Mouse (Mus musculus) urinary bladder, adult 2 months (tissue): ENCODE data around the gene Grtp1. TPM values are rescaled to one million over a fixed set of nuclear protein-coding genes. Genes with fewer than 3 reads are reported as not detected.
"Not testable (repeated sequence)": the region's sequence is repeated elsewhere in the genome, so short reads cannot be mapped to it uniquely, and the experiment has no call there.

Experiments
- DNase-seq: peaks from one replicate; pipeline ENCODE4 v3.0.0; 2022; ENCODE audit warnings: low spot score
- polyA plus RNA-seq: library from polyadenylated mRNA; depleted of rRNA; stranded (reverse); fragments of >200 nt; gene quantifications from 2 replicates; pipeline ENCODE4 v1.2.3, GENCODE M21; 2012

The Grtp1 gene
- polyA plus RNA-seq, 1 experiment: 14.9 TPM

DNA sequence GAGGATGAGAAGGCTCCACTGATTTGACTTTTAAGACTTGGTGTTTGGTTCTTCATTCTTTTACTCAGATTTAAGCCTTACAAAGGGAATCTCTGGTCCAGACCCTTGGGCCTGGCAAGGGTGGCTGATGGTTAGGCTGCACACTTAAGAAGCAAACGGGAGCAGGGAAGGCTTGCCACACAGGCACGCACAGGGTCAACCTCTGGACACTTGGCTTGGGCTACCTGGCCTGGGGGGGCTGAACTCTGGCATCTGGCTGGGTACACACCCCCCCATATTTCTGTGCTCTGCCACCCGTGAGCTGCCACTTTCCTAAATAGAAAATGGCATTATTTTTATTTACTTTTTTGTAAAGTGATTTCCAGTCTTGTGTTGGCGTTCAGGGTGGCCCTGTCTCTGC lies 25.6 kb downstream of the Grtp1 start:
- DNase-seq: no peak

DNA sequence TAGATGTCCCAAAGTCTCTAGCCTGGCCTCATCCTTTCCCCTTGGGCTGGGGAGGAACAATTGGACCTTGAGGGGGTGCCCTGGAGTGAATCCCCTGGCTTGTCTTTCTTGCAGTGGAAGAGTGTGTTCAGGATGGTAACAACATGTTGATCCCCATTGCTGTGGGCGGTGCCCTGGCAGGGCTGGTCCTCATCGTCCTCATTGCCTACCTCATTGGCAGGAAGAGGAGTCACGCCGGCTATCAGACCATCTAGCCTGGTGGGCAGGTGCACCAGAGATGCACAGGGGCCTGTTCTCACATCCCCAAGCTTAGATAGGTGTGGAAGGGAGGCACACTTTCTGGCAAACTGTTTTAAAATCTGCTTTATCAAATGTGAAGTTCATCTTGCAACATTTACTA lies 26.1 kb downstream of the Grtp1 start:
- DNase-seq: no peak

DNA sequence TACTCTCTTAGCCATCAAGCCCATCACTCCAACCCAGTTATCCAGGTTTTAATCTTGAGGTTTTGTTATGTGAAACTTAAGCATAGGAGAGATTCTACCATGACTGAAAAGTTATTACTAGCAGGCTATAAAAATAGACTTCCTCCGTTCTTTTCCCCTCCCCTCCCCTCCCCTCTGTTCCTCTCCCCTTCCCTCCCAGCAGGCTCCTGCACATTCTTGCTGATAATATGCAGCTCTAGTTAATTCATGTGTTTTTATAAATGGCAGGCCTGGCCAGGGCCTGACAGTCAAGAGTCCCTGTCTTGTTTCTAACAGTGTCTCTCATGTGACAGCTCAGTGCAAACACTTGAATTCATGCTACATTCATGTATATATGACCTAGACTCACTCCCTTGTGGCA lies 29.9 kb downstream of the Grtp1 start:
- no peak for DNase-seq

DNA sequence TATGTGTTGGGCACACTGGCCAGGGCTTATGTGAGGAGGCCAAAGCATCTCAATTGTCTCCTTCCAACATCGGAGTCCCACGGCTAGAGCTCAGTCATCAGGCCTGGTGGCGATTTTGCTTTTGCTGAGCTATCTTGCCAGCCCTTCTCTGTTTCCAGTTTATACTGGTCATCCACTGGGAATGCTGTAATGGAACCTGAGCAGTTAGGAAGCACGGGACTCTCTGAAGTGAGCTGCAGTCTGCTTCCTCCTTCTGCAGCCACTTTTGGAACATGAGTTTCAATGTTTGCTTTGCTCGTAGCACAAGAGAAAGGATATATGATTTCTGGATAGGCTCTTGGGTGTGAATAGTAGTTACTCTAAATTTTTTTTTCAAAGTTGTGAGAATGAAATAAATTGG lies 36.1 kb downstream of the Grtp1 start:
- no peak for DNase-seq

DNA sequence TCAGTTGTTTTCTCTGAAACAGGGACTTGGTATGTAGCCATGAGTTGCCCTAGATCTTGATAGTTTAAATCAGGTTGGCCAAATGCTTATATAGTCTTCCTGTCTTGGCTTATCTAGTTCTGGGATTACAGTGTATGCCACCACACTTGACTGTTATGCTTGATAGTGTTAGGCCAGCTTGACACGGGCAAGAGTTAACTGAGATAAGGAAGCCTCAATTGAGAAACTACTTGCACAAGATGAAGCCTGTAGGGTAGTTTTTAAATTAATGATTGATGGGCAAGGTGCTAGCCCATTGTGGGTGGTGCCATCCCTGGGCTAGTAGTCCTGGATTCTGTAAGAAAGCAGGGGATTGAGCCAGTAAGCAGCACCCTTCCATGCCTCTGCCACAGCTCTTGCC lies 36.9 kb downstream of the Grtp1 start:
- DNase-seq: no peak

DNA sequence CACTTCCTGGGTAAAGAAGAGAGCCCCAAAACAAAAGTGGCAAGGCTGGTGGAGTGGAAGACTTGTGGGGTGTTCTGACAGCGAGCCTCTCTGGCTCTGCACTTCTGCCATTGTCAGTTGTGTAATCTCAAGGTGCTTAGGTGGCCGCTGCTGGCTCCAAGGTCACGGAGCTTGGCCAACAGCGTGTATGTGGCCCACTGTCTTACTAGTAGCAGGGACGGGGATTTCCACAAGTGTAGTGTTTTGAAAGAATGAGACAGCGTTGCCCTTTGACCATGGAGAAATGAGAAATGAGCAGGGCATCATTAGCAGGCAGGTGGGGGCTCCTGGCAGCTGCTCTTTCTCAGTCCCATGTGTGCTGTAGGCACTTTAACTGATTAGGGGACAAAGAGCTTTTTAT lies 38.3 kb downstream of the Grtp1 start:
- DNase-seq: no peak

DNA sequence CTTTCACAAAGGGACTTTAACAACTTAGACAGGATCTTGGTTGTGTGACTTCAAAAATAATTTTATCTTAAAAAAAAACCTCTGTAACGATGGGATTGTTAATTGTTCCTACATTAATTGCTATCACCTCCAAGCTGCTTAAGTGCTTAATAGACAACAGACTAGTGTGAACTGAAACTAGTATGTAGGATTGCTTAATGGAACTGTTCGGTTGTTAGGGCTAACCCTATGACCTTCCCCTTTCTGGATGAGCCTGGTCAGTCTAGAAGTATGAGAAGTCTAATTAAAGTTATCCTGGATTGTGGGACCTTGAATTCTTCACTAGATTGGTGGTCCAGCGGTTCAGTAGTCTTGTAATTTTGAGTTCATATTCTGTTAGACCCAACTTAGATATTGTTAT lies 39.7 kb downstream of the Grtp1 start:
- DNase-seq: no peak

DNA sequence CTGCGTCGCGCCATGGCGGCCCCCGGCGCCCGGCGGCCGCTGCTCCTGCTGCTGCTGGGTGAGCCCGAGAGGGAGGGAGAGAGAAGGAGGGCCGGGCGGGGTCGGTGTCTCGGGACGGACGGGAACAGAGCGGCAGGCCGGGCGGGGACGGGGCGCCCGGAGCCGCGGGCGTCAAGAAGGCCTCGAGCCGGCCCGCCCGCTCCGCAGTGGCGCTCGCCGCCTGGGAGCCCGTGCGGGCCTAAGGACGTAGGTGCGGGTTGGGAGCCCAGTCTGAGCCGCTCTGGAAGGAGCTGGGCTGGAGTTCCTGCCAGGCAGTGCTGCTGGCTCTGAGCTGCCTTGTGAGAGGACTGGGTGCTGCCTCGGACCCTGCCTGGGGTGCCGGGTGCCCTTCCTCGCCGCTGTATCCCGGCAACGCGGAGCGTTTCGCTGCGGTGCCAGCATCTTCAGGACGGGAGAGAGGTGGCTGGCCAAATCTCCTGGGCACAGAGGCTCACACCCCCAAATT lies 41.0 kb downstream of the Grtp1 start:
- DNase-seq: no peak

DNA sequence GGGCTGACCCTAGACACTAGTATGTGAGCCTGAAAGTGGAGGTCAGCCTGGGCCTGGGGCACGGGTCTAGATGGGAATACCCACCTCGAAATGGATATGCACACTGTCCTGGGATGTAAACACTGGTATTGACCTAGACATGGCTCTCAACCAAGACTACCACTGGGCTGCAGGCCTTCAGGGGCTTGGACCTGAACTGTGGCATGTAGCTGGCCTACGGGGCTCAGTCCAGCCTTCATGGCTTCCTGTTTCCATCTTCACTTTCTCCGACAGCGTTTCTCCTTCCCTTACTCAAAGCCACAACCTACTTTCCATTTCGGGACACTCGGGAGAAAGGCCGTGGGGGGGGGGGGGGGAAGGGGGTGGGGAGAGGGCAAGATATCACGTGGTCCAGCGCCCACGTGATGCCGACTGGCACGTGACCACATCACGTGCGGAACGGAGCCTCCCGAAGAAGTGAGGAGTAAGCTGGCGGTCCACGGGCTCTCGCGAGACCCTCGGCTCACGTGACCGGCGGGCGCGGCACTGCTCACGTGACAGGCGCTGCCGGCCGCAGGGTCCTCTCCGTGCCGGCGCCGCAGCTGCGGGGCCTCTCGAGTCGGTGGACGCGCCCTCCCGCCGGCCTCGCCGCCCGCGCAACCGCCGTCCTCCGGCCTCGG lies 41.6 kb downstream of the Grtp1 start, which contains the start of gene Lamp1:
Lamp1 (plus strand) TSS at position 444 of the 659 bp plus-strand sequence.
- peak; percentile 100 for DNase-seq

DNA sequence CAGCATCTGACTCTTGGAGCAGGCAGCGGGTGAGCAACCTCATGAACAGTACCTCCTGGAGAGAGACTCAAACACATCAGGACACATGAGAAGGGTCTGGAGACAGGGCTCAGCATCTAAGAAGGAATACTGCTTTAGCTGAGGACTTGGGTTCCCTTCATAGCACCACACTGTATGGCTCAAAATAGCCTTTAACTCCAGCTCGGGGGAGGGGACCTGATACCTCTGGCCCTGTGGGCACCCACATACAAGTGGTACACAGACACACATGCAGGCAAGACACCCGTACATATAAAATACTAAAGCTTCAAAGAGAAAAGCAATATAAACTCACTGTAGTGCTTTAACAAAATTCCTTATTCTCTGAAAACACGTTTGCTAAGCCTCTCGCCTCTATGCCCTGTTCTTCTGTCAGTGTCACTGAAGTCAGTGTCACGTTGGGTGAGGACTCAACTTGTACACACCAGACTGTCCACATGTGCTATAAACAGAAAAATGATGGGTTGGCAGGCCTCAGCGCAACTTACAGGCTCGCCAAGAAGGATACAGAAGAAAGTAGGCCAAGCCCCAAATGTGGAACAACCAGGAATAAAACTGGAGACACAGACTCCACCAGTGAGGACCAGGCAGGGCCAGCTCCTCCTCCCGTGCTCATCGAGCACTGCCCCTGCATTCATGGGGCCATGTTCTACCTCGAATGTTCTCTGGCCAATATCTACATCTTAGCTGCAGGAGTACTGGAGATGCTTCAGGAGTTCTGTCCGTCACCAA lies 43.9 kb downstream of the Grtp1 start:
- no peak for DNase-seq

DNA sequence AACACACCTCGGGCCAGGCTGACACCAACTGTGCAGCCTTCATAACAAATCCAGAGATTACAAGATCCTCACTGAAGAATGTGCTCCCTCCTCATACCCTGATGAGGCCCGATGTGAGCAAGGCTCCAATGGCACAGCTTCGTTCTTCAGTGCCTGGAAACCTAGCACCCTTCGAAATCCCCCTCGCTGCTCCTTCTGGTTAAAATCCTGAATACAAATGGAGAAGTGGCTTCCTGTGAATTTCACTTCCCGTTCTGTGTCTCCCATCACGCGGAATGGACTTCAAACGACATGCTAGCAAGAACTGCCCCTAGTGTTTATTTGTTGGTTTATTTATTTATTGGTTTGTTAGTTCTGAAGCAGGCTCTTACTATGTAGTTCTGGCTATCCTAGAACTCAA lies 45.1 kb downstream of the Grtp1 start:
- DNase-seq: no peak

DNA sequence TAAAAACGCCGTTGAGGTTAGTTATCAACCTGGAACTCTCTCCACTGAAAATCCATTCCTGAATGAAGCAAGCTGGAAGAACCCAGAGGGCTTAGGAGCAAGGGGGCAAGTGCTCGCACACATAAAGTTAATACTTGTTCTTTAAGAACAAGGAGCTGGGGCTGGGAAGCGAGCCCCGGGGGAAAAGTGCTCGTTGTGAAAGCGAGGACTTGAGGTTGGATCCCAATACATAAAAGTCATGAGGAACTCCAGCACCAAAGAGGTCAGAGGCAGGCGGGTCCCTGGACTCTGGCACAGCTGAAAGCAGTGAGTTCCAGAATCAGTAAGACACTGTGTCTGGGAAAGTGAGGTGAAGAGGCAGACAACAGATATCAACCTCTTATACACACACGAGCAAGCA lies 46.3 kb downstream of the Grtp1 start:
- no peak for DNase-seq

DNA sequence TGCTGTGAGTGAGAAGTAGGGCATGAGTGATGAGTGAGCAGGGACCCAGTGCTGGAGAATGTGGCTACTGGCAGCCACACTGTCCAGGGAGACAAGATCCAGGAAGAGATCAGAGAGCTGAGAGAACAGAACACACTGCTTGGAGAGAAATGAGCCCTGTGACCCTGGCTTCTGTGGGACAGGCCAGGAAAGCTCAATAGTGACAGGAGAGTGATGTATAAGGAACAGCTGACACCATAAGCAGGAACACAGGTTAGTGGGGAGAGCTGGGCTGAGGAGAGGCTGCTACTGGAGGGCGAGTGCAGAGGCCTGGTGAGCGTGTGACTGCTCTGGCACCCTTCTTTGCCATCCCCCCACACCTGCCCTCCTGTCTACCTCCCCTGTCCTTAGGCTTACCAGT lies 49.5 kb downstream of the Grtp1 start:
- DNase-seq: no peak

DNA sequence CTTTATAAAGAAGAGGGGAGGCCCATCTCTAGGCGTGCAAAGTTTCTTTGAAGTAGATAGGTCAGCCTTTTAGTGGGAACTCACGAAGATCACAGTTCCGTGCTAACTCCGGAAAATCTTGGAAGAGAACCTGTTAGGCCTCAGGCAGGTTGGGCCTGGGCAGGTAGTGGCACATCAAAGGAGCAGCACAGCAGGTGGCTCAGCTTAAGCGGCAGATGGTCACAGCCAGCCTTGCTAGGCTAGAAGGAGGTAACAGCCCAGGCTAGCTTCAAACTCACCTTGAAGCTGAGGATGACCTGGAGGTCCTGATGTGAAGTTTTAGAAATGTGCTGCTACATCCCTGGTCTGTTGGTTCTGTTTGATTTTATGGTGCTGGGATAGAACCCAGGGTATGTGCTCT lies 50.6 kb downstream of the Grtp1 start:
- DNase-seq: no peak

DNA sequence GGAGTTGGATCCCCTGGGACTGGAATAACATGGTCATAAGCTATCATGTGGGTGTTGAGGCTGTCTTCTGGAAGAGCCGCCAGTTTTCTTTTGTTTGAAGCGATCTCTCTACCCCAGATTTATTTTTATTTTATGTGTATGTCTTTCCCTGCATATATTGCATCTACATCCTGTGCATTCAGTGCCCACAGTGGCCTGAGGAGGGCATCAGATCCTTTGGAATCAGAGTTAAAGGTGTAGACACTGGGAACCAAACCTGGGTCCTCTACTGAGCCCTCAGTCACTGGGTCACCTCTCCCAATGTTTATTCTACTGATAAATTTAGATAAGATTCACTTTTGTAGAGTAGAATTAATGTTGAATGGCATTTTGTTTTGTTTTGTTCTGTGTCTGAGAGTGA lies 51.1 kb downstream of the Grtp1 start:
- no peak for DNase-seq

DNA sequence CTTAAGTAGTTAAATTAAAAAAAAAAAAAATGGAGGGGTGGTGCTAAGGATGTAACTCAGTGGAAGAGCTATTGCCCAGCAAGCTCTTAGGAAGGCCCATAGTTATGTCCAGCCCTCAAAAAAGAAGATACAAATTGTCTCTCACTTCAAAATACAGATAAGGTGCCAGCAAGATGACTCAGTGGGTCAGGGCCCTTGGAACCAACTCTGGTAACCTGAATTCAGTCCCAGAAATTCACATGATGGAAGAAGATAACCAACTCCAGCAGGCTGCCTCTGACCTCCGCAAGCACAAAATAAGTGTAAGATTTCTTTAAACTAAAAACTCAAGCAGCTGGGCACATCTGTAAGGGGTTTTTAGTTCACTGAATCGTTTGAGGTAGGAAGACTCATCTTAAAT lies 51.9 kb downstream of the Grtp1 start:
- no peak for DNase-seq

DNA sequence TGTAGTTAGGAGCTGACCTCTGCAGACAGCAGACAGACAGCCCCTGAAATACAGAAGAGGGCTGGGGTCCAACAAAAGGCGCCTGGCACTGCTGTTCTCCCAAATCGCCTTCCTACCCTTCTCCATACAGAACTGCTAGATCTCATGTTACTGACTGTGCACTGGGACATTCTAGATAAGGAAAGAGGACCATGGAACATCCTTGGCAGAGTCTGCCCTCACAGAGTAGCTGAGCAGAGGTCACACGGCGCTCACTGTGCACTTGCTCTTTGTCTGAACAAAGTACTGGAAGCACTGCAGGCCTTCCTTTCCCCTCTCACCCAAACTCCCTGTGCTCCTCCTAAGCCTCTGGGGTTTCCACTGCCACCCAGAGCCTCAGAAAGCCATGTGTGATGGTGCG lies 58.7 kb downstream of the Grtp1 start:
- no peak for DNase-seq

DNA sequence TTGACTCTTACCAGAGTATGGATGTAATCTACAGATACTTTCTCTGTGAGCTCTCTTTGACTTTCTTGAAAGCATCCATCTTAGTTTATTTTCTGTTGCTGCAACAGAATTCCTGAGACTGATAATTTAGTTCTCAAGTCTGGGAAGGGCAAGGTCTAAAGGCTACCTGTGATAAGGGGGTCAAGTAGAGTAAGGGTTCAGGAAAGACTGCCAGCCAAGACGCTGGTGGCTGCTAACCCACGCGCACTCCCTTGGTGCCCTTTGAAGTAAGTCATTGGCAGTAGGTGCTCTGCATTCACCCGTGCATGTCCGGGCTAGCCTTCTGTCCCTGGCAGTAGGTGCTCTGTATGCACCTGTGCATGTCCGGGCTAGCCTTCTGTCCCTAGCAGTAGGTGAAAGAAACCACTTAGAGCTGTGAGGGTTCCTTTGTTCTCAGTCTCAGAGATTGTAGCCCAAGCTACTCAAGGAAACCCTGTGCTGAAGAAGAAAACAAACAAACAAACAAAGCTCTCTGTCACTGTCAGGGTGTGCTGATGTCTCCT lies 60.7 kb downstream of the Grtp1 start:
- DNase-seq: no peak

DNA sequence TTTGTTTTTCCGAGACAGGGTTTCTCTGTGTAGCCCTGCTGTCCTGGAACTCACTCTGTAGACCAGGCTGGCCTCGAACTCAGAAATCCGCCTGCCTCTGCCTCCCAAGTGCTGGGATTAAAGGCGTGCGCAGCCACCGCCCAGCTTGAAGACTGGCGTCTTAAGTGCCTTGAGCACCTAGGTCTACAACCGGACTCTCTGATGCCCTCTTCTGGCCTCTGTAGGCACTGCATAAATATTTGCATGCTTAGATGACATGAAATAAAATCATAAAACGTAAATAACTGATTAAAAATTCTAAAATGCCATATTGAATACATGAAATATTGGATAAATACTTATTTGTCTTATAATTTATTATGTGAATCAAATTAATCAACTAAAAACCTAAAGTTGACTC lies 68.2 kb downstream of the Grtp1 start:
- DNase-seq: not testable (repeated sequence)

DNA sequence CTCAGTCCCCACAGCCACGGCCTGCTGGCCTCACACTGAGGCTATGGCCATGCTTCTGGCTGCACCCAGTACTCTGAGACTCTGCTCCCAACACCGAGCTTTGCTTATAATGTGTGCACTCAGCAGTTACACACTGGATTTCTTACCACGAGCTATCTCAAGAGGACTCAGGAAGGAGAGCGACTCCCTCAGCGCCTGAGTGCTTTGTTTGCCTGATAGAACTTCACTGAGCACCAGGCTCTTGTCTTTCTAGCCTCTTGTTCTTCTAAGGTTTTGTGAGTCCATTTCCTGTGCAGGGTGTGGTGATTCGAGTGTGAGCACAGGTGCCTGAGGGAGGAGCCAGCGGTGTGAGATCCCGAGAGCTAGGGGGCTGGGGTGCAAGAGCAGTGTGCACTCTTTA lies 75.5 kb downstream of the Grtp1 start:
- no peak for DNase-seq

DNA sequence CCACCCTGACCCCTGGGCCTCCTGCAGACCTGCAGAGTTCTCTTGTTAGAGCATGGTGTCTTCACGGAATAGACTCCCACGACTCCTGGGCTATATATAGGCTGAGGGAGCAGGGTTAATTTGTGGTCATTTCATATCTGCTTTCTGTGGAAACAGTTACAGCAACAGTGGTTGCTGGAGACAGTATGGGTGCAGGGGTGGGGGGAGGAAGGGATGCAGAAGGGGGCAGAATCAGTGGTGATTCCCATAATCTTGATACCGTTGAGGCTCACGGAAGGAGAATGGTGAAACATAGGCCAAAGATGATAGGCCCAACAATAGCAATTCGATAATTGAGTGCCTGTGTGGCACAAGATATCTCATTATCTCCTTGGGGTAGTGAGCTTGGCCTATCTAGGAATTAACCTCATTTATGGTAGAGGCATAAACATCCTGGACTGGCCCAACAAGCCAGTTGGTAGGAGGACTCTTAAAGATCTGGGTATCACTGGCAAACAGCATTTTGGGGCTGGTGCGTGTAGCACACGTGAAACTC lies 77.5 kb downstream of the Grtp1 start:
- DNase-seq: no peak
